Mouse (Mus musculus): ENCODE measurements around the gene Vav3. TPM values are rescaled to one million over a fixed set of nuclear protein-coding genes. Genes with fewer than 3 reads are reported as not detected.

The Vav3 gene
- polyA plus RNA-seq (2016; fragmentation: Nextera tagmentation; extraction: Ambion mirVana) = 7.9 and 8.7 TPM in 2 replicates

GRCm38 (mm10) chr3:109340274-109341070, at the start of gene Vav3:
Gene Vav3 (plus strand): TSS chr3:109340653.
- WGBS = under 1% methylated on average over 55 of the region's 92 CpGs
- H3K4me3 ChIP-seq = peak within 1 kb of the TSS; percentile 70
- H3K27me3 ChIP-seq = peaks cover 6% of the 10 kb centered on the region; the same call in 1 of the 2 replicates
- ATAC-seq (ENCODE audit: insufficient number of reproducible peaks, insufficient read depth, low FRiP score, low TSS enrichment) = peak; percentile 82
- peak within 1 kb of the TSS; percentile 69 for H3K27ac ChIP-seq
- H3K9ac ChIP-seq = peak within 1 kb of the TSS; percentile 62
- H3K36me3 ChIP-seq = no peaks in the 10 kb centered on the region
- H3K4me2 ChIP-seq (replicated peaks) = peak within 1 kb of the TSS; percentile 91
- H3K9me3 ChIP-seq = no peaks in the 10 kb centered on the region
- no peaks in the 10 kb centered on the region for H3K4me1 ChIP-seq

GRCm38 (mm10) chr3:109298857-109299256, 41.6 kb upstream of the Vav3 start:
- Histone ChIP-seq H3K27me3 (no peaks in the 10 kb centered on the region), H3K4me3 (no peak overlapping the region), H3K9ac (no peak overlapping the region), H3K4me1 (peaks cover 8% of the 10 kb centered on the region; the same call in 1 of the 2 replicates), H3K9me3 (no peaks in the 10 kb centered on the region), H3K36me3 (no peaks in the 10 kb centered on the region), H3K4me2 (replicated peaks) (no peak overlapping the region), H3K27ac (no peak overlapping the region)
- 61% methylated on average over 6 of the region's 6 CpGs for WGBS
- ATAC-seq (ENCODE audit: insufficient number of reproducible peaks, insufficient read depth, low FRiP score, low TSS enrichment) = no peak

DNA sequence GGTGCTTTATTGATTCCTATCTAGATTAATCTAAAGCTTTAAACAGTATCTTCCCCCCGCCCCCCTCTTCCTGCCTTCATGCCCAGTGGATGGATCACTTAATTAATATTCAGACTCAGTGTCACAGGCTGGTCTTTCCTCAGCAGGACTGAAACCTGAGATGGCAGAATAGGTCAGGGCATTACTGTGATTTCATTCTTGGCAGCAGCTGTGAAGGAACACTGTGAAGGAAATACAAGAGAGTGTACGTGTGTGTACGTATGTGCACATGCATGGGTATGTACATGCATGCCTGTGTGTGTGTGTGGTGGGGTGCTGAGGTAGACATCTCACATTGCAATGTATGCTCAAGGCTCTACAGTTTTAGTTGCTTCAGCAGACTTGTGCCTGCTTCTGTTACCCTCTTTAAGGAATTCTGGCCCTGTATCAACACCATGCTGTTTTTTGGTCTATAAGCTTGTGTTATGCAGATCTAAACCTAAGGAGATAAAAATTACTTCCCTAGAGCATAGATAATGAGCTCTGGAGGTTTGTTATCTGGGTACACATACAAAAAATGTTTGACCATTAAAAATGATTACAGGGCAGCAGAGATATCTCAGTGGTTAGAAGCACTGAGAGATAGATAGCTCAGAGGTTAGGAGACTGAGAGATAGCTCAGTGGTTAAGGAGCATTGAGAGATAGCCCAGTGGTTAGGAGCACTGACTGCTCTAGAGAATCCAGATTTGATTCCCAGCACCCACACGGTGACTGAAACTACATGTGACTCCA, 41.0 kb upstream of the Vav3 start:
- H3K4me1 ChIP-seq = peaks cover 8% of the 10 kb centered on the region; the same call in 1 of the 2 replicates
- no peak overlapping the region for H3K4me2 ChIP-seq (replicated peaks)
- no peak overlapping the region for H3K4me3 ChIP-seq
- 46% methylated on average over 4 of the region's 4 CpGs for WGBS
- no peak for ATAC-seq (ENCODE audit: insufficient number of reproducible peaks, insufficient read depth, low FRiP score, low TSS enrichment)
- no peak overlapping the region for H3K9ac ChIP-seq
- no peak overlapping the region for H3K27ac ChIP-seq
- no peaks in the 10 kb centered on the region for H3K9me3 ChIP-seq
- H3K36me3 ChIP-seq = no peaks in the 10 kb centered on the region
- H3K27me3 ChIP-seq = no peaks in the 10 kb centered on the region

DNA sequence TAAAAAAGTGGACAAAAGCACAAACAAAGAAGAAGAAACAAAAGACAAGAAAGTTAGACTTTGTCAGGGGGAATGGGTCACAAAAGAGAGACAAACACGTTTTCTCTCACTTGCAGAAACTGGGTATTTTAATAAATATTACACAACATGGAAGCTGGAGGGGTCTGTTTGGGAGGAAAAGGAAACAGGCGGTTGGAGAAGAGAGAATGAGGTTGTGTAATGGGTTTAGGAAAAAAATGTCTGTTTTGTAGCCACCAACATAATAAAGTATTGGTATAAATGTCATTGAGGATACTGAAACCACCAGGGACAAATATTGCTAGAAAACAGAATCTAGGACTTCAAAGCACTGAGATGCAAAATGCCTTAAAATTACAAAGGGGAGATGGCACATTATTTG, 38.4 kb upstream of the Vav3 start:
- Histone ChIP-seq H3K4me1 (peaks cover 8% of the 10 kb centered on the region; the same call in 1 of the 2 replicates), H3K9ac (no peak overlapping the region), H3K27me3 (no peaks in the 10 kb centered on the region), H3K4me3 (no peak overlapping the region), H3K36me3 (no peaks in the 10 kb centered on the region), H3K9me3 (no peaks in the 10 kb centered on the region), H3K4me2 (replicated peaks) (no peak overlapping the region), H3K27ac (no peak overlapping the region)
- WGBS = 79% methylated on average over 2 of the region's 2 CpGs
- ATAC-seq (ENCODE audit: insufficient number of reproducible peaks, insufficient read depth, low FRiP score, low TSS enrichment) = no peak

DNA sequence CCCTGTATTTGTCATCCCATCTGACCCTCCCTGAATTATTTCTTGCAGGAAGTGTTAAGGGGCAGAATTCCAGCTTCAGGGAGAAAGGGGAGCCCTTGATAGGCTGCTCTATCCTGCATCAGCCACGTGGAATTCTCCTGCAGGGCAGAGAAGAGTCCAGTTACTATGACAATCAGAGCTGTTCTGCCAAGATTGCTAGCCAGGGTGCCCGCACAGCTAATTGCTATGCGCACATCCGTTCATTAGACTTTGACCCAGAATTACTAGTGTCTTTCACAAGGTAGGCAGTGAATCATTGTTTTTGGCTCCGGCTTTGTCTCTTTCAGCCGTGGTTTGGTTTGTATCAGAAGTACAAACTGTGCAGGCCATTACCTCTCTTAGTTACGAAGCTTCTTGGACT, 33.0 kb upstream of the Vav3 start:
- Histone ChIP-seq H3K36me3 (no peaks in the 10 kb centered on the region), H3K4me3 (no peak overlapping the region), H3K9me3 (no peaks in the 10 kb centered on the region), H3K4me1 (0 out of 2 replicates have a peak, but pooled peaks cover 8% of the 10 kb centered on the region), H3K27me3 (no peaks in the 10 kb centered on the region), H3K9ac (no peak overlapping the region), H3K27ac (no peak overlapping the region), H3K4me2 (replicated peaks) (no peak overlapping the region)
- WGBS = 64% methylated on average over 7 of the region's 7 CpGs
- no peak for ATAC-seq (ENCODE audit: insufficient number of reproducible peaks, insufficient read depth, low FRiP score, low TSS enrichment)

DNA sequence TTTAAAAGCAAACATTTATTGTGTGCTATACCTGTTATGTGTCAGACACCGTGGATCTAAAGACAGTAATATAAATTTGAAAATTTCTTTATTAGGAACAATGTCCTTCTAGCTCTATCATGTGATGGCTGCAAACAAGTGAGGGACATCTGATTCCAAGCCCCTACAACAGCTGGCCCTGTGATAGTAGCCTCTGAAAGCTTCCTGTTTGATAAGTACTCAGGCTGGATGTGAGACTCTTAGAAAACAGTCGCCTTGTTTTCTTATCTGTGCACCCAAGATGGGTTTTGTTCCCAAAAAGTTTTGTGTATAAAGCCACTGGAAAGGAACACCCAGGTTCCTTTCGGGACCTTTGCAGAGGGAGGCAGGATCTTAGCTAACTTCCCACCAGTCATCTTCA, 32.0 kb upstream of the Vav3 start:
- H3K27ac ChIP-seq = no peak overlapping the region
- H3K4me1 ChIP-seq = 0 out of 2 replicates have a peak, but pooled peaks cover 8% of the 10 kb centered on the region
- WGBS = 68% methylated on average over 3 of the region's 3 CpGs
- H3K4me2 ChIP-seq (replicated peaks) = no peak overlapping the region
- no peak overlapping the region for H3K4me3 ChIP-seq
- no peak for ATAC-seq (ENCODE audit: insufficient number of reproducible peaks, insufficient read depth, low FRiP score, low TSS enrichment)
- no peaks in the 10 kb centered on the region for H3K9me3 ChIP-seq
- no peaks in the 10 kb centered on the region for H3K36me3 ChIP-seq
- H3K9ac ChIP-seq = no peak overlapping the region
- no peaks in the 10 kb centered on the region for H3K27me3 ChIP-seq

- H3K4me2 ChIP-seq (replicated peaks) = no peak overlapping the region
- H3K27me3 ChIP-seq = no peaks in the 10 kb centered on the region
- no peak overlapping the region for H3K4me3 ChIP-seq
- H3K36me3 ChIP-seq = no peaks in the 10 kb centered on the region
- no peak overlapping the region for H3K27ac ChIP-seq
- no peak overlapping the region for H3K9ac ChIP-seq
- peak; percentile 53; the same call in 1 of the 2 replicates for ATAC-seq (ENCODE audit: insufficient number of reproducible peaks, insufficient read depth, low FRiP score, low TSS enrichment)
- WGBS = 72% methylated on average over 18 of the region's 18 CpGs
- 0 out of 2 replicates have a peak, but pooled peaks cover 8% of the 10 kb centered on the region for H3K4me1 ChIP-seq
- no peaks in the 10 kb centered on the region for H3K9me3 ChIP-seq
Measured at GRCm38 (mm10) chr3:109309317-109310265, 30.9 kb upstream of the Vav3 start.

DNA sequence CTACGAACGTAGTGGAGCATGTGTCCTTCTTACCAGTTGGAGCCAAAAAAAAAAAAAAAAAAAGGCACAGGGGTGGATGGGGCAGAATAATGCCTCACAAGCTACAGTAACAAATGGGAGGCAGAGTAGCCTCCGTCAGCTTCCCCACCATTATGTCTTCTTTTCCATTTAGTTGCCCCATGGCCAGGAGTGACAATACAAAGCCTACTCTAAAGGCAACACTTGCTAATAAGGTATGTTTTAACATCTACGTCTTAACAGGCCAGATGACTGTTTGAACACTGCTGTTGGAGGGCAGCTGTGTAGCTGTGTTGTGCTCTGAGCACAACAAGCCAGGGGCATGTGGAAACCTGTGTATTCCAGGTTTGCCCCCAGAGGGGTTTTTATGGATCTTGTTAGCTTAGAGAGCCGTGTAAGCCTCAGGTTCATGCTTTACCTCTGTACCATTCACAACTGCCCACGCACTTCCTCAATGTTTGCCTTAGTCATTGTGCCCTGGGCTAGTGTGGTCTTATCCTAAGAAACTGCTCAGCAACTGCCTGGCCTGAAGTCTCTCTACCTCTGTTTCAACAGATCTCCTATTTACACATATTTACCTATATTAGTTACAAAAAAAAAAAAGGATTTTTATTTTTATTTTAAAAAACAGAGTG, 29.2 kb upstream of the Vav3 start:
- no peaks in the 10 kb centered on the region for H3K9me3 ChIP-seq
- H3K36me3 ChIP-seq = no peaks in the 10 kb centered on the region
- H3K4me3 ChIP-seq = no peak overlapping the region
- H3K27ac ChIP-seq = no peak overlapping the region
- no peak for ATAC-seq (ENCODE audit: insufficient number of reproducible peaks, insufficient read depth, low FRiP score, low TSS enrichment)
- 79% methylated on average over 6 of the region's 6 CpGs for WGBS
- no peaks in the 10 kb centered on the region for H3K27me3 ChIP-seq
- no peak overlapping the region for H3K9ac ChIP-seq
- H3K4me2 ChIP-seq (replicated peaks) = no peak overlapping the region
- 0 out of 2 replicates have a peak, but pooled peaks cover 8% of the 10 kb centered on the region for H3K4me1 ChIP-seq

DNA sequence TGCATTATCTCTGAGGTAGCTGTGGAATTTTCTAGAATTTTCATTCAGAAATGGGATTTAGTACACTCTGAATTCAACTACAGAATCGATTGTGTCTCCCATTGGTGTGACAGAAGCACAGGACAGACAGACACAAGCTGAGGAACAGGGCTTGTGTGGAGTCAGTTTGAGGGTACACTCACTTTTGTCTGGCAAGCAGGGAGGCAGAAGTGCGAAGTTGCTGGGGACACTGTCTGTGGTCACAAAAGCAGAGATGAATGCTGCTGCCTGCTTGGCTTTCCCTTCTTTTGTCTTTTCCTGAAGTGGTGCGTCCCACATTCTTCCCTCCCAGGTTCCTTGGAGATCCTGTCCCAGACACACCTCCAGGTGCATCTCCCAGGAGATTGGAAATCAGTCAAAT, 28.6 kb upstream of the Vav3 start:
- H3K9ac ChIP-seq = no peak overlapping the region
- no peak for ATAC-seq (ENCODE audit: insufficient number of reproducible peaks, insufficient read depth, low FRiP score, low TSS enrichment)
- H3K27me3 ChIP-seq = no peaks in the 10 kb centered on the region
- no peak overlapping the region for H3K4me2 ChIP-seq (replicated peaks)
- 79% methylated on average over 3 of the region's 3 CpGs for WGBS
- H3K4me3 ChIP-seq = no peak overlapping the region
- H3K27ac ChIP-seq = no peak overlapping the region
- H3K36me3 ChIP-seq = no peaks in the 10 kb centered on the region
- 0 out of 2 replicates have a peak, but pooled peaks cover 8% of the 10 kb centered on the region for H3K4me1 ChIP-seq
- no peaks in the 10 kb centered on the region for H3K9me3 ChIP-seq

- H3K9me3 ChIP-seq = no peaks in the 10 kb centered on the region
- ATAC-seq (ENCODE audit: insufficient number of reproducible peaks, insufficient read depth, low FRiP score, low TSS enrichment) = no peak
- WGBS = 56% methylated on average over 2 of the region's 2 CpGs
- no peaks in the 10 kb centered on the region for H3K36me3 ChIP-seq
- H3K27ac ChIP-seq = no peak overlapping the region
- H3K27me3 ChIP-seq = no peaks in the 10 kb centered on the region
- no peak overlapping the region for H3K4me3 ChIP-seq
- H3K9ac ChIP-seq = no peak overlapping the region
- H3K4me2 ChIP-seq (replicated peaks) = no peak overlapping the region
- 0 out of 2 replicates have a peak, but pooled peaks cover 8% of the 10 kb centered on the region for H3K4me1 ChIP-seq
Measured at GRCm38 (mm10) chr3:109313501-109313900, 27.0 kb upstream of the Vav3 start.

DNA sequence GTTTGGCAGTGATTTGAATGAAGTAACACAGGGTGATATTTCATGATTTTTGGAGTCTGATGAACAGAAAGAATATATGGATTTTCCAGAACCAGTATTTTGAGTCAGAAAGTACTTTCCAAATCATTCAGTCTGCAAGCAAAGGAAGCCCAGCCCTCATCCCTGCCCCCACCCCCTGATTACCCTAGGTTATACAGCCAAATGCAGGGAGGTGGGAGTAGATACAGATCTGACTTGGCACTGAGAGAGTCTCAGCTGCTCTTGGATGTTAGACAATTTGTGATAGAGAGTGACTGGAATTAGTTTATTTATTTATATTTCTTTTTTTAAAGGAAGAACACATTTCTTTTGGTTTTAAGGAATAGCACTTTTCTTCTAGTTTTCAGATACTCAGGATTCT, 18.2 kb upstream of the Vav3 start:
- no peaks in the 10 kb centered on the region for H3K36me3 ChIP-seq
- no peak overlapping the region for H3K27ac ChIP-seq
- H3K4me3 ChIP-seq = no peak overlapping the region
- no peaks in the 10 kb centered on the region for H3K4me1 ChIP-seq
- no peak for ATAC-seq (ENCODE audit: insufficient number of reproducible peaks, insufficient read depth, low FRiP score, low TSS enrichment)
- H3K9ac ChIP-seq = no peak overlapping the region
- H3K27me3 ChIP-seq = no peaks in the 10 kb centered on the region
- H3K4me2 ChIP-seq (replicated peaks) = no peak overlapping the region
- H3K9me3 ChIP-seq = no peaks in the 10 kb centered on the region

All from embryonic facial prominence, embryonic 12.5 days (tissue).